Mouse (Mus musculus) olfactory bulb, adult 2 months (tissue): ENCODE results near the gene Rnpep.

Source experiments
- CTCF ChIP-seq: fragments of 200-500 bp; IDR thresholded peaks from 2 replicates; pipeline ENCODE4 v1.5.1; 2012; ENCODE audit warnings: low read depth, mild to moderate bottlenecking, low read length, moderate library complexity; ENCODE audit not compliant: insufficient read depth
- POLR2A ChIP-seq: fragments of 200-500 bp; IDR thresholded peaks from 2 replicates; pipeline ENCODE4 v1.6.1; 2012; ENCODE audit warnings: mild to moderate bottlenecking, low read depth, low read length, moderate library complexity; ENCODE audit not compliant: insufficient read depth

DNA sequence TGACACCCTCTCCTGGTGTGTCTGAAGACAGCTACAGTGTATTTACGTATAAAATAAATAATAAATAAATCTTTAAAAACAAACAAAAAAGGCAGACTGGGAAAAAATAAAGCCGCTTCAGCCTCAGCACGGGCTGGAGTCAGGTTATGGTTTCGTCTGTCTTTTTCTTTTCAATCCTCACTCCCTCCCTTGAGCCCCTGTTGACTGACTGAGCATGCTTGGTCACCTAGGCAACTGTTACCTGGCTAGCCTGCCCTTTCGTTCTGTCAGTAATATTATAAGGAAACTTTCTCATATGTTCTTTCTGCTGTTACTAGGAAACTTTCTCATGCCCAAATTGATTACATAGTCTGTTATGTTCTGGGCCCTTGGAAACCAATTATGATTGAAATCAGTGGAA, 7.0 kb upstream of the Rnpep start:
- TF ChIP-seq CTCF (no peak), POLR2A (no peak)
